Mouse (Mus musculus): Measurements from ENCODE around the gene Olfr1402.
A peak's percentile ranks its signal among the peaks of the same experiment; 100 is the strongest.

Gene Olfr1402

GRCm38 (mm10) chr3:97421920-97422319 lies at the start of gene Olfr1402:
TSS of gene Olfr1402 (minus strand) at chr3:97422020.
- DNase-seq (ENCODE audit: low spot score): no peak

- no peak for DNase-seq (ENCODE audit: low spot score)
Measured at GRCm38 (mm10) chr3:97455286-97455685, 33.5 kb upstream of the Olfr1402 start.

GRCm38 (mm10) chr3:97438619-97439018 lies 16.8 kb upstream of the Olfr1402 start:
- DNase-seq (ENCODE audit: low spot score): no peak

- DNase-seq (ENCODE audit: low spot score): peak; percentile 9
Measured at GRCm38 (mm10) chr3:97394289-97394688, 27.5 kb downstream of the Olfr1402 start.

GRCm38 (mm10) chr3:97393079-97393478 lies 28.7 kb downstream of the Olfr1402 start:
- no peak for DNase-seq (ENCODE audit: low spot score)

- no peak for DNase-seq (ENCODE audit: low spot score)
Measured at GRCm38 (mm10) chr3:97370382-97370781, 51.4 kb downstream of the Olfr1402 start.

- no peak for DNase-seq (ENCODE audit: low spot score)
Measured at GRCm38 (mm10) chr3:97363418-97364098, 58.3 kb downstream of the Olfr1402 start.

- DNase-seq (ENCODE audit: low spot score): no peak
Measured at GRCm38 (mm10) chr3:97358448-97358847, 63.4 kb downstream of the Olfr1402 start.
